Mouse (Mus musculus) urinary bladder, postnatal 25 days (tissue): Measurements from ENCODE around the gene Il17c.
A peak's percentile ranks its signal among the peaks of the same experiment; 100 is the strongest.

Experiments
- DNase-seq: peaks from one replicate; pipeline ENCODE4 v3.0.0; 2022; ENCODE audit warnings: low spot score

The Il17c gene

DNA sequence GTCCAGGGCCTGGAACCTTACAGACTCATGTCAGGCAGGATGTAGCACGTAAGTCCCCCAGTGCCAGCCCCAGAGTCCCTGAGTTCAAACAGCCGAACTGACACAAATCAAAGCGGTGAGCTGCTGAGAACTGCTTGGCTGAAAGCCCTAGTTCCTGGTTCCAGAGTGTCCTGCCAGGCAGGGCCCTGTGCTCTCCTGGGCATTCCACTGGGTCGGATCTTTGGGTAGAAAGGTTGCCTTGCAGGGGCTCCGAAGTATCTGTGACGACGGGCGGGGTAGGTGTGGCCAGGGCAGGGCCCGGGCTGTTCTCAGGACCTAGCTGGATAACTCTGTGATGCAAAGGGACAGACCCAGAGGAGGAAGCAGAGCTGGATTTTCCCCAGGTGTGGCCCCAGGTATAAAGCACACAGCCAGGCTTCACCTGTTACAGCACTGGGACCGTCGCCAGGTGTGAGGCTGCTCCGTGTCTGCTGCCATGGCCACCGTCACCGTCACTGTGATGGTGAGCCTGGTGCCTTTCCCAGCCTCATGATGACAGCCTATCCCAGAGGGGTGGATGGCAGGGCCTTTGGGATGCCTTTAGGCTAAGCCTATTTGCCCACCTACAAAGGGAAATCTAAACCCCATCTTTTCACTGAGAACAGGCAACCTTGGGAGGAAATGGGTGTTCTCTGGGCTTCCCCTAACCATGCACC, at the start of gene Il17c:
Il17c (plus strand) TSS at position 645 of the 695 bp plus-strand sequence.
- no peak for DNase-seq

DNA sequence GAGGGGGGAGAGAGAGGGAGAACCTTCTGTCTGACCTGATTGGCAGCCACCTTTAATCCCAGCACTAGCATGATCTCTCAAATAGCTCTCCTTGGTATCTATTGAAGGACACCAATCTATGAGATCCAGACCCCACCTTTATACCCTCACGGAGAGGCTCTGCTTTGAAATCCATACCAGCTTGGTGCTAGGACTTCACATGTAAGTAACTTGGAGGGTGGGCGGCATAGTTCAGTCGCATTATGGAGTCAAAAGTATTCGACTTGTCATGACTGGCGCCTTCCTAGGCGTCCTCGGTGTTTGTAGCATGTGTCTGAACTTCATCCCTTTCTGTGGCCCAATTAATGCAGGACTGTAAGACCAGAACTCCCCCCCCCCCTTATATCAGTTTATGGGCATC, 46.5 kb upstream of the Il17c start:
- DNase-seq = no peak

DNA sequence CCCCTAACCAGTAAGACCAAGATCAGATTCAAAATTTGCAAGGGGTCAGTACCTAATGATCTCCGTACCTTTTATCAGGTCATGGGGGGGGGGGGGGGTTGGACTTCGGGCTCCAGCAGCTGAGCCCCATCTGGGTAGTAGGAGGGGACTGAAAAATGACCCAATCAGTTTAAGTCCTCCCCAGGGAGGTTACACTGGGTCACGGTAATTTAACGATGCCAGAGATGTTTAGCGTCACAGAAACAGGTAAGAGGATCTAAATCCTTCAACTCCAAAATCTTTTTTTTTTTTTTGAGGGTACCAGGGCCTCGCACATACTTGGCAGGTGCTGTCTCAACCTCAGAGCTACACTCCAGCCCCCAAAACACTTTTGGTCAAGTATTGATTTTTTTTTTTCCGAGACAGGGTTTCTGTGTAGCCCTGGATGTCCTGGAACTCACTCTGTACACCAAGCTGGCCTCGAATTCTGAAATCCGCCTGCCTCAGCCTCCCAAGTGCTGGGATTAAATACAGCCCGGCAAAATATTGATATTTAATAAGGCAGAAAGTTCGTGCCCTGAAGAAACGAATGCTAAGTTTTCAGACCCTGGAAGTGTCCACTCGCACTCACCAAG, 46.0 kb upstream of the Il17c start:
- DNase-seq = no peak

DNA sequence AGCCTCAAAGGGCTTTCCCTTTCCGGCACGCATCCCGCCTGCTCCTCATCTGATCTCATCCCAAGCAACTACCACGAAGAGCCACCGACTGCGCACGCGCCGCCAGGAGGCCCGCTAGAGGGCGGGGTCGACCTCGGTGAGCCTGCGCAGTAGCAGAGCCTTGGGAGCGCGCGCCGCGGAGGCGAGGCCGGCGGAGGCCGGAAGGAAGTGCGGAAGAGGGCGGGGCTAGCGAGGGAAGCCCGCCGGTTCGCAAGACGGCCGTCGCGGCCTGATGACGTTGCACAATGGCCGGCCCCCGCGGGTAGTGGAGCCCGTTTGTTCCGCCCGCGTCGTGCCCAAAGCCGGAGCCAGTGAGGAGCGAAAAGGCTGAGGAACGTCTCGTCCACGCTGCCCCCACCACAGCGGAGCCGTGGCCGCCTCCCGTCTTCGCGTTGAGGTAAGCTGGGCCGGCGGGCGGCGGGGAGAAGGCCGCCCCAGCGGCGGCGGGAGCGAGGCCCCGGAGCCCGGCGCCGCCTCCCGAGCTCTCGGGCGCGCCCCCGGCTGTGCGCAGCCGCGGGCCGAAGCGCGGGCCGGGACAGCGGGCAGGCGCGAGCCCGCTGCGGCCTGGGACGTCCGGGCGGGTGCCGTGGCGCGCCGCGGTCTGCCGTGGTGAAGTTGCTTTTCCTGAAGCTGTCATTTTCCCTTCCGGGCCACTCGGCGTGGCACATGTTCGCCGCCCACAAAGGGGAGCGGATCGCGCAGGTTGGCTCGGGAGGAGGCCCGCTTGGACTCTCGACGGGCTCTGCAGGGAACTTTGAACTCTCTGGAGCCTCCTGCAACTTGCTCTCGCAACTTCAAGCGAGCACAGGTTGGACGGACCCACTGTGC, 45.2 kb upstream of the Il17c start, which contains the start of gene Zc3h18:
Zc3h18 (plus strand) TSS at position 245 of the 867 bp plus-strand sequence.
- DNase-seq = peak; percentile 99

DNA sequence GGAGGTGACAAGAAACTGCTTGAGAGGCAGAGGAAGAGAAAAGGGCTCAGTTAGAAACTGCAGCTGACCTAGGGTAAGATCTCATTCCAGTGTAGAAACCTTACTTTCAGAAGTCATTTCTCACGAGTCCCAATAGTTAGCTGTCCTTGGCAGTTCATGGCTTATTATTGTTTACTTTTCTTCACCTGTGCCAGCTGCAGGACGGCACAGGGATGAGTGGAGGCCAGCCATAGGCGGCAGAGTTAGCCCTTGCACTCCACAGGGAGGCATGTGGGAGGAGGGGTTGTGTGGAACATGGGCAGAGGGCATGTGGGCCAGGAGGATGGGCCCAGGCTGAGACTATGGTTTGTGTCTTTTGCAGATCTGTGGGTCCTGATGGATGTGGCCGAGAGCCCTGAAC, 38.8 kb upstream of the Il17c start:
- no peak for DNase-seq

DNA sequence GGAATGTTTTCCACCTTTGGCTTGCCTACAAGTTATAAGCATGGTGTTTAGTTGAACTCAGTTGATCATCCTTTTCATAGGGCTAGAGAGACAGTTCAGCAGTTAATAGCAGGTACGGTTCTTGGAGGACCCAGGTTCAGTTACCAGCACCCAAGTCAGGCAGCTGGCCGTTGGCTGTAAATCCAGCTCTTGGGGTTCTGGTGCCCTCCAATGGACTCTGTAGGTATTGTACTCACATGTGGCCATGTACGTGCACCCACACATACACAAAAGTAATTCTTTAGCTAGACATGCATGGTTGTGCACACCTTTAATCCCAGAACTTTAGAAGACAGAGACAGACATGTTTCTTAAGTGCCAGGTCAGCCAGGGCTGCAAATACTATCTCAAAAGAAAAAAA, 32.5 kb upstream of the Il17c start:
- DNase-seq = no peak

DNA sequence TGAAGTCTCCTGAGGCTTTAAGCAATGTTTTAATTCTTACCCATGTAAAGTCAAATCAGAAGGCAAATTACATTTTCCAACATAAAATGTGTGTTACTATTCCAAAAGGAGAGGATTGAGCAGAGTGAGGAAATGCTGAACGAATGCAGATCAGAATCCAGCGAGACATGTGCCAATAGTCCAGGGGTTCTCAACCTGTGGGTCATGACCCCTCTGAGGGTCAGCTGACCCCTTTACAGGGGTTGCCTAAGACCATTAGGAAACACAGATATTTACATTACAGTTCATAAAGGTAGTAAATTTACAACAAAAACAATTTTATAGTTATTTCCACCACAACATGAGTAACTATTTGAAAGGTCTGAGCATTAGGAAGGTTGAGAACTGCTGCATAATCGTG, 31.1 kb upstream of the Il17c start:
- no peak for DNase-seq

DNA sequence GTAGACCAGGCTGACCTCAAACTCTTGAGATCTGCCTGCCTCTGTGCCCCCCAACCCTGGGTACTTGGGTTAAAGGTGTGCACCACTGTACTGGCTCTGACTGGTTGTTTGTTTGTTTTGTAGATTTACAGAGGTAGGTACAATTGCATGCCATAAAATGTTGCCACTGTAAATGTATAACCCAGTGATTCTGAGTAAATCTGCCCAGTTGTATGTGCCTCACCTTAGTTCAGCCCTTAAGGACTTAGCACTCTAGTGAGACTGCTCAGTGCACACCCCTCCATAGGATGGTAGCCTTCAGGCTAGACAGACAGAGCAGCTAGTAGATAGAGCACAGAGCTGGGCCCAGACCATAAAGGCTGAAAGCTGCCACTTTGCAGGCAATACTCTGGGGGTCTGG, 28.1 kb upstream of the Il17c start:
- no peak for DNase-seq

DNA sequence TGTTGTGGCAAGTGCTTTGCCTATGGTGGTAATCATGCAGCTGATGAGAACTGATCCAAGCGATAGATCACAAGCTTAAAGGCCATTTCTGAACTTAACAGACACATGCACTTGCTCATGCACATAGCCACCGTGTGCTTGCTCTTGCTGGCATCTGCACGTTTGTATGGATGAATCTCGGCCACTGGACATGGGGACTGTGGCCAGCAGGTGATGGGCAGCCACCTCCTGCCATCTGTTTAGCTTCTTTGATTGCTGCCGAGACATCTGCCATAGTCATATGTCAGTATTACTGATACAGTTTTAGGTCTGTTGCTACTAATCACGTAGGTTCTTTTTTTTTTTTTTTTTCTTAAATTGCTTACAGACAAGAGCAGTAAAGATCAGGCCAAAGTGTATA, 26.5 kb upstream of the Il17c start:
- DNase-seq = no peak

DNA sequence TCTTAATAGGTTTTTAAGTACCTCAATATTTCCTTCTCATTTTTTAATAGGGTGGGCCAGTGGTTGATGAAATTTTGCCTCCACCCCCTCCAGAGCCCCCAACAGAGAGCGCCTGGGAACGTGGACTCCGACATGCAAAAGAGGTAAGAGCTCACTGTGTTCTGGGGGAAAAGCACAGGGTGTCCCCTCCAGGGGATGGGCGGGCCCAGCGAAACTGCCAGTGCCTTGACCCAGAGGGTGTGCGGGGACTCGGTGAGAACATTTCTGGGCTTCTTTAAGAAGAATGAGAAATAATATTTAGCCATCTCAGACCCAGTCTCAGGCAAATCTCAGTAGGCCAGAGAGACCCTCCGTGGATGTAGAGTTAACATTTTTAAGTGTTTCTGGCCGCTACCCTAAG, 23.6 kb upstream of the Il17c start:
- no peak for DNase-seq

DNA sequence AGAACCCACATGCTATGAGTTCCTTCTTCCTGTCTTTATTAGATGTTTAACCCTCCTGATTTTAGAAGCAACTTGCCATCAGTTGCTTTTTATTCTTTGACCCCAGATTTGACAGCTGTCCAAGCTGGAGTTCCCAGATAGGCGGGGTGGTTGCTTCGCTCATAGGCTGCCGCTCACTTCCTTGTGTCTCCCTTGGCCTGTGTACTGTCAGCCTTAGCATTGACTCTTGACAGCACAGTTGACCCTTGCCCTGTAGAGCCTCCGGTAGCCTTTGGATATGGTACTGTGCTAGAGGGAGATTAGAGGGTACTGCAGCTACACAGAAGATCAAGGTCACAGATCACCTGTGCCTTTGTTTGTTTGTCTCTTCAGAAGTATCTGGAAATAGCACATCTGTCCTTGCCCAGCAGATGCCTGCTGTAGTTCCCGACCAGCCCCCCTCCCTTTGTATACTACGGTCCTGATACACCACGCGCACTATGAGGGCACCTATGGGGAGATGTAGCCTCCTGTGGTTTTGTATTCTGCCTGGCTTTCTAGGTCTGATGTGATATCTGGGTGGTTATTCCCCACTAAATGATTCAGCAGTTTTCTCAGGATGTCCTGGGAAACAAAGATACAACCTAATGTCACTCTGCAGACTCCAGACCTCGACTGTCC, 16.5 kb upstream of the Il17c start:
- no peak for DNase-seq

DNA sequence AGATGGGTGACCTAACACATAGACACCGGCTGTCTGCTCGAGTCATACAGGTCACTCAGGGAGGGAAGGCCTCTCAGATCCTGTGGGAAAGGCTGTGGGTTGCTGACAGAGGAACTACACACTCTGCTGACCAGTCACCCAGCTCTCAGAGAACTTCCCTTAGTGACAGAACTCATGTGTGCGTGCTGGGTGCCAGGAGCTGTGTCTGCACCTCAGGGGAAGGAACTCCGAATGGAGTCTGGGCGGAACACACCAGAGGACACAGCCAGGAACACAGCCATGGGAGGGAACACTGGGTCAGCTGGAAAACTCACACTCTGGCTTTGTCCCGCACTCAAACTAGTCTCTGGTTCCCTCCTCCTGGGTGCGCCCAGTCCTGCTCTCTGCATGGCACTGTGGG, 14.1 kb upstream of the Il17c start:
- no peak for DNase-seq

DNA sequence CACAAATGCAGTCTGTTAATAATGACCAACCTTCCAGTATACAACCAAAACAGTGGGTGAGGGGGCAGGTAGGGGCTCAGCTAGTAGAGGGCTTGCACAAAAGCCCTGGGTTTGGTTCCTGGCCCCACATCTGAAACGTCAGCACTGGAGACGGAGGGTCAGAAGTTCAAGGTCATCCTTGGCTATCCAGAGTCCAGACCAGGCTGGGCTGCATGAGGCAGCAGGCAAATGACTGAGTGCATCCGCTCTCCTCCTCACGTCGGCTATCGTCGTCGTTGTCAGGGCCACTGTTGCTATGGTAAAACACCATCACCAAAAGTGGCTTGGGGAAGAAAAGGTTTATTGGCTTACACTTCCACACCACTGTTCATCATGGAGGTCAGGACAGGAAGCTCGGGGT, 7.5 kb upstream of the Il17c start:
- no peak for DNase-seq

DNA sequence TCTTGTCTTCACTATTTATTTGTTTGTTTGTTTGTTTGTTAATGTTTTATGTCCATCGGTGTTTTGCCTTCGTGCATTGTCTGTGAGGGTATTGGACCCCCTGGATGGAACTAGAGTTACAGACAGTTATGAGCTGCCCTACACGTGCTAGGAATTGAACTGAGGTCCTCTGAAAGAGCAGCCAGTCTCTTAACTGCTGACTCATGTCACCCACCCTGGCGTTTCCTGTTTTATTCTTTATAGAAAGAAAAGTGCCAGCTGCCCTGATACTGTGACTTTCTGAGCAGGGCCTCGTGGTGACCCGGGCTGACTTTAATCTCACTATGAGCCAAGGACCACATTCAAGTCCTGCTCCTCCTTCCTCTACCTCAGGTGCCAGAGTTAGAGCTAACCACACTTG, 6.3 kb upstream of the Il17c start:
- DNase-seq = no peak

DNA sequence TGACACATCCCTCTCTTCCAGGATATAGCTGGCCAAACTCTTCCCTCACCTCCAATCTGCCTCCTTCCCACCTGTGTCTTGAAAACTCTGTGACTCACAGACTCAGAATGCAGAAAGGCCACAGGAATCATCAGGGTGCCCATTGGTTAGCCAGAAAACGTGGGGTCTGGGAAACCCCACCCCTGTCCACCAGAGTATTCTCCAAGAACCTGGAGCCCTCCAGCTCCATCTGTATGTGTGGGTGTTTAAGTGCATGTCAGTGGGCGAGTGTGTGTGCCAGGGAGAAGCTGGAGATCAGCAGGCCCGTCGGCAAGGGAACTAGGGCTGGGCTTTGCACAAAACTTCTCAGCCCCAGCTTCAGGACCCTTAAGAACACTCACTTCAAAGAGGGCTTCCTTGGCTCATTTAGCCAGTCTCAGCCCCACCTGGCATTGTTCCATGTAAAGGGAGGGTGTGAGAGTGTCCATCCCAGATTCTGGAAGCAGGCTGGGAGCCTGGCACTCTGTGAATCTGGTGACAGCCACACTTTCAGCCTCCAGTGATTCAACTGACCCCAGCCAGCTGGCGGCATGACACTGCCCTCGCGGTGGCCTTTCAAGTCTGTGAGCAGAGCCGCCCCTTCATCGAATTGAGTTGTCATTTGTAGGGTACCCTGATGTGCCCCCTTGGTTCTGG, 1.8 kb upstream of the Il17c start:
- no peak for DNase-seq

DNA sequence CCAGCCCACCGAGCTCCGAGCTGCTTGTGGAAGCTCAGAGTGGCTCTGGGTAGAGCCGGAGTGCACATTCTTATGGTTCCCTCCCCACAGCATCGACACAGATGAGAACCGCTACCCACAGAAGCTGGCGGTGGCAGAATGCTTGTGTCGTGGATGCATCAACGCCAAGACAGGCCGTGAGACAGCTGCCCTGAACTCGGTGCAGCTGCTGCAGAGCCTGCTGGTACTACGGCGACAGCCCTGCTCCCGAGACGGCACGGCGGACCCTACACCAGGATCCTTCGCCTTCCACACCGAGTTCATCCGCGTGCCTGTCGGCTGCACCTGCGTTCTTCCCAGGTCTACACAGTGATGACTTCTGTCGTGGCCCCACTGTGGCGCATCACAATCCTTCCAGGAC, 1.4 kb downstream of the Il17c start:
- DNase-seq = no peak

DNA sequence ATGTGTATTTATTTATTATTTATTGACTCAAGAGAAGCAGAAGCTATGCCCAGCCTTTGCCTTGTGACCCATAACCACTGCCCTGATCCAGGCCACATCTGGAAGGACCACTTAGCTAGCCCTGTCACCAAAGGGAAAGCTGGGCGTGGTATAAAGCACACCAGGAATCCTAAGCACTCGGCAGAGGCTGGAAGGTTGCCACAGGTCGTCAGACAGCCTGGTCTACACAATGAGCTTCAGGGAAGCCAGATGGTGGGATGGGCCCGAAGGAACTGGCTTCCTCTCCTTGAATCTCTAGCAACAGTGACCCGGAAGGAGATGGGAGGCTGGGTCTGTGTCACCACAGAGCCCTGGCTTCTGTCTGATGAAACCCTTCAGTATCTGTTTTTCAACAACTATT, 1.8 kb downstream of the Il17c start:
- no peak for DNase-seq

DNA sequence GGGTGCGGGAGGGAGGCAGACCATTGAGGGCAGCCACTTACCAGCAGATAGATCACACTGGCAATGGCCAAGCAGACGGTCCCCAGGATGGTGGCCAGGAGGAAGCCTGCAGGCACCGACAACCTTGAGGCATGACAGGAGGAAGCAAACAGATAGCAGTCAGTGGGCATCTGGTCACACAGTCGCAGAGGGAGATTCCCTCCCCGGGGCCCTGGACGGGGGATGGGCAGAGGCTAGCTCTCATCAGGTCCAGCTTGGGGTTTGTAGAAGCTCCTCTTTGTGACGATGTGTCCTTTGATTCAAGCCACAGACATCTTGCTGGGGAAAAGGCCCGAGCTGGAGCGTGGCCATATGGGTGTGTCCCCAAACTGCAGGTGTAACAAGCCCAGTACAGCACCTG, 4.3 kb downstream of the Il17c start:
- no peak for DNase-seq

DNA sequence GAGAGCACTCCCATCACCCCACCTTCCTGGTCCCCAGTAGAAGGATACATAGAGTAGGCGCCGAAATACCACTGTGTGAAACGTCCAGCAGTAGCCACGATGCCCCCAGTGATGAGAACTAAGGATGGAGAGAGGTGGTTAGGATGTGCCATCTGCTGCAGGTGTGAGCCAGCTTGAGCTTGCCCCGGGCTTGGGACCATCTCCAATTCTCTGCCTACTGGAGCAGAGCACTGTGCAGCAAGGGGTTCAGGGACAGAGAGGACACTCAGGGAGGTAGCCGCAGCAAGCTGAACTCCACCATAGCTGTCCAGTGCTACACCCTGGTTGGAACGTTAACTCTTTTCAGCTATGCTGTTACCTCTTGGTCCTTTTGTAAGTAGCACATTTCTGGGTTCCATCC, 5.8 kb downstream of the Il17c start:
- no peak for DNase-seq

DNA sequence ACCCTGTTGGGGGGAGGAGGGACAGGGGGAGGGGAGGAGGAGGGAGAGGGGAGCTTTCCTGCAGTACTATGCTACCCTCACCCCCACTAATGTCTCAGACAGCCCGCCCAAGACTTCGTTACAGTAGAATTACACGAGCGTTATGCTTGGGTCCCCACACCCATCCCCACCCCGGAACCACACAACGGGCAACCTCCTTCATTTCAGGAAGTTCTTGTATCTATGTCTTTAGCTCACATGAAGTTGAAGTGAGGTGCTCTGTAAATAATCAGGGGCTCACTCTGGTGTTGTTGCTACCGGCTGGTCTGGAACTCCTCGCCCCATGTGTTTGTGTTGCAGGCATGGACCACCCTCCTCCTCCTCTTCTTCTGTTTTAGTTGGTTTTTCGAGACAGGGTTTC, 6.3 kb downstream of the Il17c start:
- no peak for DNase-seq

DNA sequence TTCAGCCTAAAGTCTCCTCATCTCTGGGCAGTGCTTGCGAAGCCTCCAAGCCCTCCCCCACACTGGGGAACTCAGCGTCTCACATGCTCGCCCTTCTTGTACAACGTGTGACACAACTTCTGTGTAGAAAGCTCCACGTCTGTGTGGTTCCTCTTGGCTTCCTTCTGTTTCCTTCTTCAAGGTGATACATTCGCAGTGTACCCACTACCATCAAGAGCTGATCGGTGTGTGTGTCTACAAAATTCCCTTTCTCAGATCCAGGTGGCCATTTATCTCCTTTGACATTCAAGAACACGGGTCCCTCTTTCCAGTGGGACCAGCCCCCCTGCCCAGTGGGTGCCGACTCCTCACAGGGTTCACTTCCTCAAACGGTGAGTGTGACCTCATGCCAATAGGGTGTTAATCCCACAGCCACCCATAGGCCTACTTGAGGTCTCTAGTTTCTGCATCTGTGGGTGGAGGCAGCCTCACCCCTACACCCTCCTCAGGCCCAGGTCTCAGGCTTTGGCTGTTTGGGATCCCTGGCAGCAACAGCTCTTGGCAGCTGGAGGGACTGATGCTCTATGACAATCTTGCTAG, 8.3 kb downstream of the Il17c start:
- no peak for DNase-seq

DNA sequence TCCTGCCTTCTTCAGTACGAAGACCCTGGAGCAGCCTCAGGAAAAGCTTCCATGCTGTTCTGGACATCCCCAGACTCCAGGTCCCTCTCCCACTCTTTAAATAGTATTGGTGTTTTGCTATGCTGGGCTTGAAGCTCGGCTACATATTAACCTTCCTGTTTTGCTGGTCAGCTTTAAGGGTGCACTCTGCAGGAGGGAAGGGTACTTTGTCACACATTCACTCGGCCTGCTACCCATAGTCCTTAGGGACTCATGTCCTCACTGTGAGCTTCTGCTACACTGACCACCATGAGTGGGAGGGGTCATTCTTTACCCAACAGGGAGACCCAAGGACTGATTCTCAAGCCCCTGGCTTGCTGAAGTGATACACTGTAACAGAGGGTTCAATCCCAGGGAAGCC, 8.8 kb downstream of the Il17c start:
- no peak for DNase-seq
